Comparison of ENCODE assay signal across 18 mouse cellular contexts in genomic region chr9:116795240-116795955, GRCm38 (mm10).
"Had no signal": no experiment of that assay in that cellular context is flagged by ENCODE, and none has a peak within 500 bp of the region (broad histone marks: within the 10 kb centered on the region; RNA-seq: fewer than 3 reads in every experiment).

No protein-coding gene starts in this region.

- H3K4me1 ChIP-seq: liver, embryonic 13.5 days; neural tube, embryonic 12.5 days; neural tube, embryonic 15.5 days; stomach, embryonic 15.5 days had no signal

- H3K27ac ChIP-seq: kidney, postnatal 0 days; layer of hippocampus, adult 2 months; left cerebral cortex, adult 2 months; liver, embryonic 13.5 days; neural tube, embryonic 12.5 days; neural tube, embryonic 15.5 days; stomach, embryonic 15.5 days had no signal

- H3K36me3 ChIP-seq: liver, embryonic 13.5 days; neural tube, embryonic 12.5 days; neural tube, embryonic 15.5 days; stomach, embryonic 15.5 days had no signal

- H3K9ac ChIP-seq: liver, embryonic 13.5 days; neural tube, embryonic 12.5 days; neural tube, embryonic 15.5 days; stomach, embryonic 15.5 days had no signal

- H3K4me3 ChIP-seq: layer of hippocampus, adult 2 months; left cerebral cortex, adult 2 months; liver, embryonic 13.5 days; neural tube, embryonic 12.5 days; neural tube, embryonic 15.5 days; stomach, embryonic 15.5 days had no signal

- H3K27me3 ChIP-seq: liver, embryonic 13.5 days; neural tube, embryonic 12.5 days; neural tube, embryonic 15.5 days; stomach, embryonic 15.5 days had no signal

- H3K4me2 ChIP-seq: liver, embryonic 13.5 days; midbrain, embryonic 11.5 days; neural tube, embryonic 12.5 days; neural tube, embryonic 15.5 days; stomach, embryonic 15.5 days had no signal

- DNase-seq: kidney, postnatal 25 days; layer of hippocampus, postnatal 36 days; liver, embryonic 13.5 days; lung, adult 2 months; lung, postnatal 14 days; lung, postnatal 4 days; midbrain, embryonic 14.5 days; right cerebral cortex, adult 18-20 months; right cerebral cortex, postnatal 14 days; spleen, adult 18-20 months; thymus, postnatal 36 days had no signal

- H3K9me3 ChIP-seq: liver, embryonic 13.5 days; neural tube, embryonic 12.5 days; neural tube, embryonic 15.5 days; stomach, embryonic 15.5 days had no signal
